Mouse (Mus musculus) cerebellum, postnatal 10 days (tissue): ENCODE measurements around the gene Camk1g.

Experiments used
- DNase-seq, 2 experiments: peaks; one replicate each; pipeline ENCODE4 v3.0.0; 2021; ENCODE audit warnings: mixed read lengths in 2 of 2

Camk1g gene

GRCm38 (mm10) chr1:193373906-193374413 is 3.9 kb upstream of the Camk1g start:
- no peak for DNase-seq

GRCm38 (mm10) chr1:193369091-193369490 is 1.0 kb downstream of the Camk1g start:
- no peak for DNase-seq

- DNase-seq: peak; percentile 75 to 81
These were observed 2.0 kb downstream of the Camk1g start for GRCm38 (mm10) chr1:193368055-193368454.

GRCm38 (mm10) chr1:193363801-193364231 is 6.3 kb downstream of the Camk1g start:
- peak; percentile 68 to 69 for DNase-seq

GRCm38 (mm10) chr1:193362078-193362477 is 8.0 kb downstream of the Camk1g start:
- DNase-seq: no peak

- DNase-seq: peak; percentile 64 to 71
These were observed 8.9 kb downstream of the Camk1g start for GRCm38 (mm10) chr1:193361181-193361580.

- DNase-seq: peak in 1 of 2 experiments; percentile 56
These were observed 10.9 kb downstream of the Camk1g start for GRCm38 (mm10) chr1:193359199-193359598.

- peak; percentile 69 to 76 for DNase-seq
These were observed 18.5 kb downstream of the Camk1g start for GRCm38 (mm10) chr1:193351583-193351982.

- DNase-seq: no peak
These were observed 19.6 kb downstream of the Camk1g start for GRCm38 (mm10) chr1:193350546-193350801.

- no peak for DNase-seq
These were observed 20.2 kb downstream of the Camk1g start for GRCm38 (mm10) chr1:193349702-193350545.

GRCm38 (mm10) chr1:193348261-193348962 is 21.7 kb downstream of the Camk1g start:
- peak in 1 of 2 experiments; percentile 58 for DNase-seq

GRCm38 (mm10) chr1:193346908-193347307 is 23.2 kb downstream of the Camk1g start:
- DNase-seq: peak in 1 of 2 experiments; percentile 48

GRCm38 (mm10) chr1:193344976-193345375 is 25.1 kb downstream of the Camk1g start:
- no peak for DNase-seq

- peak; percentile 72 to 73 for DNase-seq
These were observed 26.2 kb downstream of the Camk1g start for GRCm38 (mm10) chr1:193343853-193344252.

- peak; percentile 44 to 47 for DNase-seq
These were observed 27.7 kb downstream of the Camk1g start for GRCm38 (mm10) chr1:193342198-193342946.

GRCm38 (mm10) chr1:193338363-193338995 is 31.6 kb downstream of the Camk1g start:
- peak; percentile 55 for DNase-seq

- no peak for DNase-seq
These were observed 32.2 kb downstream of the Camk1g start for GRCm38 (mm10) chr1:193337787-193338310.

GRCm38 (mm10) chr1:193337018-193337321 is 33.1 kb downstream of the Camk1g start:
- no peak for DNase-seq

- peak; percentile 70 to 73 for DNase-seq
These were observed 33.7 kb downstream of the Camk1g start for GRCm38 (mm10) chr1:193336122-193337017.

- DNase-seq: no peak
These were observed 35.6 kb downstream of the Camk1g start for GRCm38 (mm10) chr1:193334546-193334945.

GRCm38 (mm10) chr1:193333776-193334175 is 36.3 kb downstream of the Camk1g start:
- DNase-seq: no peak
